Mouse (Mus musculus): ENCODE results near the gene Prim1. TPM values are rescaled to one million over a fixed set of nuclear protein-coding genes. Genes with fewer than 3 reads are reported as not detected.

Gene Prim1
- total RNA-seq, 1 experiment: 63.5 TPM

DNA sequence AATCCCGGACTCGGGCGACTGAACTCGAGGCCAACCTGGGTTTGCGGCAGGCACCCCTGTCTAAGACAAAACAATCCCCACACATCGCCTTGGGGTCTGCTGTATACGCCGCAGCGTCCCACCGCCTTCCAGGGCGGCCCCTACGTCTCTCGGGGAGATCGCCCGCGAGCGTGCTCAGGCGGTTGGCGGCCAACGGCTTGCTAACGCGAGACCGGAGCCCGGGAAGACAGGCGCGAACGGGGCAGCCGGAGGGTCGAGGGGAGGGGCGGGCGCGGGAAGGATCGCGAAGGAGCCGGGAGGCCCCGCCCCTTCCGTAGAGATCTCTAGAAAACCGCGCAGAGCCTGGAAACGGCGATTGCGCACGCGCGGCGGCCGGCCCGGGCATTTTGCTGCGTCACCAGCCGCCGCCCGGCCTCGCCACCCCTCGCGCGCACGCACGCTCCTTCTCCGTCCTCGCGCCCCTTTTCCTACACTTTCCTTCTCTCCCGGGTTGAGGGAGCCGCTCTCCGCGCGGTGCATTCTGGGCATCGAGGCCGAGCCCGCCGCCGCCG lies 43.7 kb downstream of the Prim1 start, which contains the start of gene Ptges3:
Gene Ptges3, plus strand, starts transcription at position 354 of the 551 bp plus-strand sequence.
- Histone ChIP-seq H3K9me3 (ENCODE audit: control insufficient read depth, insufficient read depth, low read depth, low read length) (no peaks in the 10 kb centered on the region), H3K36me3 (ENCODE audit: control insufficient read depth, insufficient read depth, low read length, poor library complexity, severe bottlenecking) (peaks cover 7% of the 10 kb centered on the region), H3K4me1 (ENCODE audit: control insufficient read depth in 2 of 2, insufficient read depth in 2 of 2, low read length in 2 of 2, poor library complexity in 1 of 2) (peaks cover 0 to 2% of the 10 kb centered on the region in 2 experiments; a peak in 1 of 4 replicates), H3K4me3 (ENCODE audit: insufficient read depth in 1 of 2, low read depth in 1 of 2, low read length in 2 of 2, poor library complexity in 1 of 2, severe bottlenecking in 1 of 2) (peak within 1 kb of the TSS; percentile 94 to 97), H3K9ac (ENCODE audit: insufficient read depth, low read depth, low read length, poor library complexity, severe bottlenecking) (peak within 1 kb of the TSS; percentile 99), H3K27ac (ENCODE audit: insufficient read depth, low read depth, low read length, poor library complexity, severe bottlenecking) (peak within 1 kb of the TSS; percentile 97)
- peak; percentile 95 for DNase-seq (ENCODE audit: low read depth, low spot score)
- TF ChIP-seq MAFK (IDR thresholded peaks at IDR 0.05; ENCODE audit: insufficient read depth, low read depth, low read length) (peak; percentile 93), ZNF384 (IDR thresholded peaks at IDR 0.05; ENCODE audit: low read depth, low read length) (no peak), ZC3H11A (IDR thresholded peaks at IDR 0.05; ENCODE audit: borderline replicate concordance, low read depth, low read length) (no peak), CHD2 (IDR thresholded peaks at IDR 0.05; ENCODE audit: low read depth, low read length) (peak; percentile 92), HCFC1 (IDR thresholded peaks at IDR 0.05; ENCODE audit: borderline replicate concordance, insufficient read depth, low read length) (peak; percentile 13; the same call in 1 of the 2 replicates)
- in situ Hi-C loops (cut with MboI; ENCODE audit: low sequenced_read_pairs in 2 of 2, unreplicated experiment in 2 of 2): no loop called here

DNA sequence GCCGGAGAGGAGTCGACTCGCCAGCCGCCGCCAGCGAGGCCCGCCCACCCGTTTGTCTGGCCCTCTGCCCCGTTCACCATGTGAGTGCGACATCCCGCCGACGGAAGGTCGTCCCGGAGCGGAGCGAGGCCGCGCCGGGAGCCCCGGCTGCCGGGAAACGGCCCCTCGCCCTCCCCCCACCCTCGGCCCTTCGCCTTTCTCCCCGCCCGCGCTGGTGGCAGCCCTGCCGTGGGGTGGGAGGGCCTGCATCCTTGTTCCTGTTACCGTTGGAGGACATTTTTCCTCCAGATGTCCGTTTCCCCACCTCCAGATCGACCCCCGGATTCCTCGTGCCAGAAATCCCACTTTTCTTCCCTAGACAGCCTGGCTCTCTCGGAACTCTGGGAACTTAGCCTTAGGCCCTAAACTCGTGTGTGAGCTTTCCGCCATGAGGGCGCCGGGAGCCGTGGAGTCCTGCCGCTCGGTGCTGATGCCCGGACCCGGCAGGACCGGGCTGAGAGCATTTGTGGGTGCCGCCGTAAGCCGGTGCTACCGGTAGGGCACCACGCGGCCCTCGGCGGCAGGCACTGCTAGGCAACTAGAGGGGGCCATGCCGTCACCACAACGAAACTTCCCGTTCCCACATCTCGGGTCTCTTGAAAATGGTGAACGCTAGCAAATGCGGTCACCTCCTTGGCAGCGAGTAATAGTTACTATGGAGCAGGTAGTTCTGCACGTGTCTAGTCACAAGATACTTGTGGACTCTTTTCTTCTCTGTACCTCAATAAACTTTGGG lies 44.4 kb downstream of the Prim1 start:
- H3K4me3 ChIP-seq (ENCODE audit: insufficient read depth in 1 of 2, low read depth in 1 of 2, low read length in 2 of 2, poor library complexity in 1 of 2, severe bottlenecking in 1 of 2): peak overlapping the region; percentile 94 to 97
- no peak for DNase-seq (ENCODE audit: low read depth, low spot score)
- H3K9ac ChIP-seq (ENCODE audit: insufficient read depth, low read depth, low read length, poor library complexity, severe bottlenecking): peak overlapping the region; percentile 99
- peak overlapping the region; percentile 97 for H3K27ac ChIP-seq (ENCODE audit: insufficient read depth, low read depth, low read length, poor library complexity, severe bottlenecking)
- TF ChIP-seq MAFK (IDR thresholded peaks at IDR 0.05; ENCODE audit: insufficient read depth, low read depth, low read length) (no peak), ZNF384 (IDR thresholded peaks at IDR 0.05; ENCODE audit: low read depth, low read length) (no peak), ZC3H11A (IDR thresholded peaks at IDR 0.05; ENCODE audit: borderline replicate concordance, low read depth, low read length) (no peak), CHD2 (IDR thresholded peaks at IDR 0.05; ENCODE audit: low read depth, low read length) (no peak), HCFC1 (IDR thresholded peaks at IDR 0.05; ENCODE audit: borderline replicate concordance, insufficient read depth, low read length) (peak; percentile 60; the same call in 1 of the 2 replicates)
- peaks cover 10% of the 10 kb centered on the region for H3K36me3 ChIP-seq (ENCODE audit: control insufficient read depth, insufficient read depth, low read length, poor library complexity, severe bottlenecking)
- no peaks in the 10 kb centered on the region for H3K9me3 ChIP-seq (ENCODE audit: control insufficient read depth, insufficient read depth, low read depth, low read length)
- in situ Hi-C loops (cut with MboI; ENCODE audit: low sequenced_read_pairs in 2 of 2, unreplicated experiment in 2 of 2): no loop called here
- peaks cover 0 to 4% of the 10 kb centered on the region in 2 experiments; a peak in 3 of 4 replicates for H3K4me1 ChIP-seq (ENCODE audit: control insufficient read depth in 2 of 2, insufficient read depth in 2 of 2, low read length in 2 of 2, poor library complexity in 1 of 2)

DNA sequence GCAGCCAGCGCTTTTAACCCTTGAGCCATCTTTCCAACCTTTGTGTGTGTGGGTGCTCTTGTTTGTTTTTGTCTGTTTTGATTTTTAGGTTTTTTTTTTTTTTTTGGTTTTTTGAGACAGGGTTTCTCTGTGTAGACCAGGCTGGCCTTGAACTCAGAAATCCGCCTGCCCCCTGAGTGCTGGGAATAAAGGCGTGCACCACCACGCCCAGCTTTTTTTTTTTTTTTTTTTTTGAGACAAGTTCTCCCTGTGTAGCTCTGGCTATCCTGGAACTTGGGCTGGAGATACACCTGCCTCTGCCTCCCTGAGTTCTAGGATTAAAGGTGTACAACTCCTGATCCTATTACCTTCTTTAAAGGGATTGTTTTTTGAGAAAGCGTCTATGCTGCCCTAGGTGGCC lies 46.1 kb downstream of the Prim1 start:
- peaks cover 12% of the 10 kb centered on the region for H3K36me3 ChIP-seq (ENCODE audit: control insufficient read depth, insufficient read depth, low read length, poor library complexity, severe bottlenecking)

DNA sequence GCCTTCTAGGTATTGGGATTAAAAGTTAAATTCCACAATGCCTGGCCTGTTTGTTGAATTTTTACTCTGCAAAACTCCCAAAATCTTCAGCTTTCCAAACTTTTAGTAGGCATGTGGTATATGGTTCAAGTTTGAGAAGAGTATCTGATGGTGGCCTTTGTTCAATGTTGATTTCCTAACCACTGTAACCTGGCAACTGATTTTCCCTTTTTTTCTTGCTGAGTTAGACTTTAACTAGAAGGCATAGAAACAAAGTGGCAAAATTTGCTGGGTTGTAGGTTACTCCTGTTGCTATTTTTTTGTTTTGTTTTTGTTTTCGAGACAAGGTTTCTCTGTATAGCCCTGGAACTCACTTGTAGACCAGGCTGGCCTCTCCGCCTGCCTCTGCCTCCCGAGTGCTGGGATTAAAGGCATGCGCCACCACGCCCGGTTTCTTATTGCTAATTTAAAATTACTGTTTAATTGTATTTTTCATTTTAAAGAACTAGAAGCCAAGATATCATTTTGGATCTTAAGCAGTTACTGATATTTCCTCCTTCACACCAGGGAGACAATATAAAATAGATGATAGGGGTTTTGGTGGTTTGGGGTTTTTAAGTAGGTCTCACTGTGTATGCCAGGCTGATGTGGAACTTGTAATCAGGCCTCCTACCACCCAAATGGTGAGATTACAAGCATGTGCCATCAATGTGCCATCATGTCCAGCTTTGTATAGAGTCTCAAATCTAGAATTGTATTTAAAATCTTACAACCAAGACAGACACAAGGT lies 47.4 kb downstream of the Prim1 start:
- in situ Hi-C loops (cut with MboI; ENCODE audit: low sequenced_read_pairs in 2 of 2, unreplicated experiment in 2 of 2): no loop called here

More for the DNA sequence above, 46.1 kb downstream of the Prim1 start:
- no peak overlapping the region; the same call in 1 of the 2 replicates for H3K27ac ChIP-seq (ENCODE audit: insufficient read depth, low read depth, low read length, poor library complexity, severe bottlenecking)
- peaks cover 0 to 4% of the 10 kb centered on the region in 2 experiments; a peak in 3 of 4 replicates for H3K4me1 ChIP-seq (ENCODE audit: control insufficient read depth in 2 of 2, insufficient read depth in 2 of 2, low read length in 2 of 2, poor library complexity in 1 of 2)
- peak overlapping the region; percentile 94 to 97 for H3K4me3 ChIP-seq (ENCODE audit: insufficient read depth in 1 of 2, low read depth in 1 of 2, low read length in 2 of 2, poor library complexity in 1 of 2, severe bottlenecking in 1 of 2)
- no peak for DNase-seq (ENCODE audit: low read depth, low spot score)
- TF ChIP-seq CHD2 (IDR thresholded peaks at IDR 0.05; ENCODE audit: low read depth, low read length) (no peak), ZNF384 (IDR thresholded peaks at IDR 0.05; ENCODE audit: low read depth, low read length) (peak; percentile 93)
- peak overlapping the region; percentile 68; the same call in 1 of the 2 replicates for H3K9ac ChIP-seq (ENCODE audit: insufficient read depth, low read depth, low read length, poor library complexity, severe bottlenecking)
- in situ Hi-C loops (cut with MboI; ENCODE audit: low sequenced_read_pairs in 2 of 2, unreplicated experiment in 2 of 2): no loop called here
- no peaks in the 10 kb centered on the region for H3K9me3 ChIP-seq (ENCODE audit: control insufficient read depth, insufficient read depth, low read depth, low read length)

More for the DNA sequence above, 47.4 kb downstream of the Prim1 start:
- Histone ChIP-seq H3K4me3 (ENCODE audit: insufficient read depth in 1 of 2, low read depth in 1 of 2, low read length in 2 of 2, poor library complexity in 1 of 2, severe bottlenecking in 1 of 2) (peak overlapping the region in 1 of 2 experiments; percentile 29; a peak in 1 of 4 replicates), H3K4me1 (ENCODE audit: control insufficient read depth in 2 of 2, insufficient read depth in 2 of 2, low read length in 2 of 2, poor library complexity in 1 of 2) (peaks cover 0 to 4% of the 10 kb centered on the region in 2 experiments; a peak in 3 of 4 replicates), H3K9me3 (ENCODE audit: control insufficient read depth, insufficient read depth, low read depth, low read length) (no peaks in the 10 kb centered on the region), H3K27ac (ENCODE audit: insufficient read depth, low read depth, low read length, poor library complexity, severe bottlenecking) (no peak overlapping the region), H3K9ac (ENCODE audit: insufficient read depth, low read depth, low read length, poor library complexity, severe bottlenecking) (no peak overlapping the region; the same call in 1 of the 2 replicates), H3K36me3 (ENCODE audit: control insufficient read depth, insufficient read depth, low read length, poor library complexity, severe bottlenecking) (peaks cover 14% of the 10 kb centered on the region)
- no peak for DNase-seq (ENCODE audit: low read depth, low spot score)
- no peak for TF ChIP-seq ZNF384 (IDR thresholded peaks at IDR 0.05; ENCODE audit: low read depth, low read length)

Measured in ES-E14 (cell line).